Comparison of ENCODE assay signal across 29 mouse cellular contexts in the genomic region with DNA sequence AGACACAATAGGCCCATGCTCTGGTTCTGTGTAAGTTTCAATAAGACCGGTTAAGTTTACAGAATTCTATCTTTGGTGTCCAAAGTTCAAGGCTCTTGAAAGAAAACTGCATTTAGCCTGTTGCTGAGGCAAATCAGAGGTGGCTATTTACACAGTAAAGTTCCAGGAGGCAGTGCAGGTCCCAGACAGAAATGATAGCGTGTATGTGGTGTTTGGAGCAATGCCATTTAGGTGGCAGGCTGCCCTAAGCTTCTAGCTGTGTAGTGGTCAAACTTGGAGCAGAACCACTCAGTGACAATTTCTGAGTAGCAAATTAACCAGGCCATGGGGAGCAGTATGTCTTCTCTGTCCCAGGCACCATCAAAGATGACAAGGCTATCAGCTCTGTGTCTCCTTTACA.
DNase-seq lines count a peak whose midpoint lies in the region; ATAC-seq and TF ChIP-seq lines count a peak whose summit lies in the region.
"Had no signal": no experiment of that assay in that cellular context is flagged by ENCODE, and none has a peak within 500 bp of the region (broad histone marks: within the 10 kb centered on the region; RNA-seq: fewer than 3 reads in every experiment).

No protein-coding gene starts in this region.

- no peaks in the 10 kb centered on the region for H3K36me3 ChIP-seq in heart, embryonic 12.5 days
- H3K36me3 ChIP-seq in stomach, embryonic 15.5 days = no peaks in the 10 kb centered on the region
- H3K36me3 ChIP-seq: hindbrain, embryonic 10.5 days; kidney, embryonic 15.5 days; liver, embryonic 15.5 days; lung, embryonic 15.5 days; midbrain, embryonic 10.5 days; neural tube, embryonic 12.5 days had no signal

- no peak overlapping the region for H3K4me2 ChIP-seq in heart, embryonic 12.5 days
- no peak overlapping the region for H3K4me2 ChIP-seq in stomach, embryonic 15.5 days
- H3K4me2 ChIP-seq: forebrain, embryonic 13.5 days; heart, embryonic 11.5 days; kidney, embryonic 15.5 days; liver, embryonic 15.5 days; lung, embryonic 15.5 days; neural tube, embryonic 12.5 days had no signal

- H3K9me3 ChIP-seq in heart, embryonic 12.5 days (replicated peaks) = no peaks in the 10 kb centered on the region
- no peaks in the 10 kb centered on the region for H3K9me3 ChIP-seq in stomach, embryonic 15.5 days
- H3K9me3 ChIP-seq: forebrain, embryonic 13.5 days; hindbrain, embryonic 10.5 days; kidney, embryonic 15.5 days; liver, embryonic 15.5 days; lung, embryonic 15.5 days; midbrain, embryonic 10.5 days; neural tube, embryonic 12.5 days had no signal

- TF ChIP-seq CTCF in cerebellum, adult 2 months (IDR thresholded peaks at IDR 0.05; ENCODE audit: borderline replicate concordance, insufficient read depth, low read depth, low read length) = no peak

- ATAC-seq in heart, embryonic 12.5 days (ENCODE audit: insufficient number of reproducible peaks, low FRiP score) = no peak
- ATAC-seq in stomach, embryonic 15.5 days (ENCODE audit: insufficient read depth, low FRiP score, low read depth) = peak; percentile 56
- ATAC-seq: forebrain, embryonic 13.5 days; hindbrain, embryonic 16.5 days; midbrain, embryonic 16.5 days had no signal

- DNase-seq in heart, postnatal 4 days = peak; percentile 24
- DNase-seq in cerebellum, adult 2 months = peak; percentile 42 to 49
- peak; percentile 74 to 80 for DNase-seq in cerebellum, postnatal 10 days
- no peak for DNase-seq in left cerebral cortex, adult 9 months (ENCODE audit: low spot score in 2 of 2)
- DNase-seq in adrenal gland, adult 2 months = no peak
- DNase-seq in gastrocnemius, postnatal 10 days = no peak
- DNase-seq: adrenal gland, postnatal 25 days; gastrocnemius, postnatal 14 days; heart, adult 18-20 months; kidney, adult 18-20 months; kidney, postnatal 25 days; liver; right cerebral cortex, adult 18-20 months; right cerebral cortex, postnatal 4 days; thymus, postnatal 14 days had no signal

- no peak for TF ChIP-seq POLR2A in cerebellum, adult 2 months (IDR thresholded peaks at IDR 0.05; ENCODE audit: borderline replicate concordance, insufficient read depth, low read length)

- no peaks in the 10 kb centered on the region for H3K27me3 ChIP-seq in heart, embryonic 12.5 days (replicated peaks)
- H3K27me3 ChIP-seq in cerebellum, adult 2 months (ENCODE audit: control insufficient read depth, insufficient read depth, low read length) = no peaks in the 10 kb centered on the region
- H3K27me3 ChIP-seq in stomach, embryonic 15.5 days (replicated peaks) = no peaks in the 10 kb centered on the region
- H3K27me3 ChIP-seq: CH12.LX; forebrain, embryonic 13.5 days; kidney, embryonic 15.5 days; liver, embryonic 15.5 days; lung, embryonic 15.5 days; neural tube, embryonic 12.5 days; Patski had no signal

- H3K9ac ChIP-seq in heart, embryonic 12.5 days = no peak overlapping the region
- H3K9ac ChIP-seq in stomach, embryonic 15.5 days = no peak overlapping the region
- H3K9ac ChIP-seq: forebrain, embryonic 13.5 days; kidney, embryonic 15.5 days; liver, embryonic 15.5 days; lung, embryonic 15.5 days; neural tube, embryonic 12.5 days had no signal

- WGBS in heart, embryonic 12.5 days = 52% methylated on average over 2 of the region's 2 CpGs
- WGBS in cerebellum, adult 2 months = 53% methylated on average over 2 of the region's 2 CpGs
- 62% methylated on average over 2 of the region's 2 CpGs for WGBS in stomach, embryonic 15.5 days

- H3K4me1 ChIP-seq in heart, embryonic 12.5 days (replicated peaks) = 0 out of 2 replicates have a peak, but pooled peaks cover 3% of the 10 kb centered on the region
- no peaks in the 10 kb centered on the region for H3K4me1 ChIP-seq in cerebellum, adult 2 months (ENCODE audit: control insufficient read depth, insufficient read depth, low read length)
- H3K4me1 ChIP-seq in stomach, embryonic 15.5 days = no peaks in the 10 kb centered on the region
- H3K4me1 ChIP-seq: forebrain, embryonic 13.5 days; kidney, embryonic 15.5 days; liver, embryonic 15.5 days; lung, embryonic 15.5 days; neural tube, embryonic 12.5 days had no signal

- no peak overlapping the region for H3K4me3 ChIP-seq in heart, embryonic 12.5 days
- no peak overlapping the region for H3K4me3 ChIP-seq in cerebellum, adult 2 months (replicated peaks; ENCODE audit: insufficient read depth, low read depth, low read length)
- no peak overlapping the region for H3K4me3 ChIP-seq in stomach, embryonic 15.5 days (replicated peaks)
- H3K4me3 ChIP-seq: forebrain, embryonic 13.5 days; hindbrain, embryonic 10.5 days; kidney, embryonic 15.5 days; liver, embryonic 15.5 days; lung, embryonic 15.5 days; midbrain, embryonic 10.5 days; neural tube, embryonic 12.5 days had no signal

- H3K27ac ChIP-seq in heart, embryonic 12.5 days (ENCODE audit: poor library complexity, severe bottlenecking) = no peak overlapping the region
- no peak overlapping the region for H3K27ac ChIP-seq in cerebellum, adult 2 months (ENCODE audit: insufficient read depth, low read length)
- H3K27ac ChIP-seq in stomach, embryonic 15.5 days = no peak overlapping the region
- H3K27ac ChIP-seq: forebrain, embryonic 13.5 days; hindbrain, embryonic 10.5 days; kidney, embryonic 15.5 days; liver, embryonic 15.5 days; lung, embryonic 15.5 days; midbrain, embryonic 10.5 days; neural tube, embryonic 12.5 days had no signal

Comparison
In these comparisons a context has a peak if more than half of its experiments do, and no peak if none do; other contexts are left out.
1. DNase-seq: peak in heart, postnatal 4 days (single experiment), cerebellum, adult 2 months (2 of 2) and cerebellum, postnatal 10 days (2 of 2); none in left cerebral cortex, adult 9 months (0 of 2), adrenal gland, adult 2 months (single experiment) and gastrocnemius, postnatal 10 days (single experiment).